Mouse (Mus musculus): ENCODE results near the gene Cpe. TPM values are rescaled to one million over a fixed set of nuclear protein-coding genes. Genes with fewer than 3 reads are reported as not detected.

The Cpe gene
- polyA plus RNA-seq, 1 experiment from 2014 or later: 260 TPM

DNA sequence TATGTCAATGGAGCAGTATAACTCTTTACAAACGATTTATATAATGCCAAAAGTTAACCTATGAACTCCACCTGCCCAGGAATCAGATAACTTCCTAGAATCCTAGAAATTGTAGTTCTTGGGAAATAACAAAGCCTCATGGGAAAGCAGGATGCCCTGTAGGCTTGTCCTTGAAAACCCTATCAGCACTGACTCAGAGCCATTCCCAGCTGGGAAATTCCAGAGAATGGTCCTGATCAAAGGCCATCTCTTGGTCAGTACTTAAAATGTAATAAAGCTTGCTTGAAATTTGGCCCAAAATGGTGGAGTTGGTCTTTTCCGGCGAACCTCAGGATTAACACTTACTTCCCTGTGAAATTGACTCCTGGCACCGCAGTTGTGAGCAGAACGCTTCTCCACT, 53.2 kb downstream of the Cpe start:
- 0 out of 2 replicates have a peak, but pooled peaks cover 2% of the 10 kb centered on the region for H3K4me1 ChIP-seq (replicated peaks; ENCODE audit: control insufficient read depth, insufficient read depth, low read length)
- no peak overlapping the region for H3K9ac ChIP-seq (ENCODE audit: low read length)
- DNase-seq (ENCODE audit: low spot score): no peak
- H3K27ac ChIP-seq (ENCODE audit: low read depth, low read length): no peak overlapping the region
- no peaks in the 10 kb centered on the region for H3K9me3 ChIP-seq (ENCODE audit: control insufficient read depth, low read length)
- 93% methylated on average over 5 of the region's 5 CpGs for WGBS
- H3K27me3 ChIP-seq (ENCODE audit: control insufficient read depth, insufficient read depth, low read length): no peaks in the 10 kb centered on the region
- H3K36me3 ChIP-seq (ENCODE audit: control insufficient read depth, insufficient read depth, low read length): no peaks in the 10 kb centered on the region
- no peak overlapping the region for H3K4me3 ChIP-seq (ENCODE audit: low read depth, low read length)
- ATAC-seq (replicated peaks; ENCODE audit: low FRiP score): no peak
- no peak overlapping the region for H3K4me2 ChIP-seq (ENCODE audit: low read depth, low read length, severe bottlenecking)

DNA sequence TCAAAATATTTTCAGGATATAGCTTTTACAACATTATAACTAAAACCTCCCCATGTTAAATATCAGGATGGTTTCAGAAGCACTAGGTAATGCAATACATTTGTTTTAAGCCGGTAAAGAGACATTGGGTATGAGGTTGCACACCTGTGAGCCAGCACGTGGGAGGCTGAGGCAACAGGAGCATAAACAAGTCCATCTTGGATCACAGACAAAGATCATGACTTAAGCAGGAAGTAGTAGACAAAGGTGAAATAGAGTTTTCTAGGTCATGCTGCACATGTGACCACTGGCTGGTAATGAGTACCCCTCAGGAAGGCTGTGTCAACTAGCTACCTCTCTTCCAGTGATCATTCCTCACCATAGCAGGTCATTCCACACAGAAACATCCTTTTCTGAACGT, 58.0 kb downstream of the Cpe start:
- Histone ChIP-seq H3K27me3 (ENCODE audit: control insufficient read depth, insufficient read depth, low read length) (no peaks in the 10 kb centered on the region), H3K36me3 (ENCODE audit: control insufficient read depth, insufficient read depth, low read length) (no peaks in the 10 kb centered on the region), H3K4me1 (replicated peaks; ENCODE audit: control insufficient read depth, insufficient read depth, low read length) (no peaks in the 10 kb centered on the region), H3K4me2 (ENCODE audit: low read depth, low read length, severe bottlenecking) (no peak overlapping the region), H3K9me3 (ENCODE audit: control insufficient read depth, low read length) (no peaks in the 10 kb centered on the region), H3K4me3 (ENCODE audit: low read depth, low read length) (no peak overlapping the region), H3K9ac (ENCODE audit: low read length) (no peak overlapping the region), H3K27ac (ENCODE audit: low read depth, low read length) (no peak overlapping the region)
- DNase-seq (ENCODE audit: low spot score): no peak
- WGBS: 86% methylated on average over 3 of the region's 3 CpGs
- no peak for ATAC-seq (replicated peaks; ENCODE audit: low FRiP score)

DNA sequence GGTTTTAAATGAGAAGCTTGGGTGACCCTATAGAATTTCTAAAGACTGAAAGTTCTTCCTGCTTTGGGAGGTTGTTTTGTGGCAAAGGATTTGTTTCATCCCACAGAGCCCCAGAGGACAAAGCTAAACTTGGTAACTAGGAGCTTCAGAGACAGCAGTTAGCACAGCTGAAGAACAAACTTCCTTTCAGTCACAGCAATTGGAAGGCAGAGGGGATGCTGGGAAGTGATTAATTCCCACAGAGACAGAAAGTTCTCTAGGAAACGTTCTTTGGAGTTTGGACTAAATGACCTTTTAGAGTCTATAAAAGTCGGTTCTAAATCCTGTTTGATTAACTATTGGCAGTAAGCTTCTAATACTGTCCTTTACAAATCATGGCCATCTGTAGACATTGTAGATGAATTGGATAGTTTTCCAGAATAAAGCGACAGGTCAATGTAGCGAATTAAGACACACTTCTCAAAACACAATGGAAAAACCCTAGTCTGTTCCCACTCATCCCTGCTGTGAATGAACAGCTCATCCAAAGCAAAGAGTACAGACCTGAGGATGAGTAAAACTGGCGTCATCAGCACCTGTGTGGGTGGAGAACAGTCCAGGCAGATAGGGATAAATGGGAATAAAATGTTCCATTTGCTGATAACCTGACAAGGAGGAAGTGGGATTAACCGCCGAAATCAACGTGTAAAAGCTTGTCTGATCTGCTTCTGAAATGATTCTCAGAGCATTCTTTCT, 58.6 kb downstream of the Cpe start:
- H3K4me3 ChIP-seq (ENCODE audit: low read depth, low read length): no peak overlapping the region
- no peak overlapping the region for H3K27ac ChIP-seq (ENCODE audit: low read depth, low read length)
- no peaks in the 10 kb centered on the region for H3K4me1 ChIP-seq (replicated peaks; ENCODE audit: control insufficient read depth, insufficient read depth, low read length)
- no peak overlapping the region for H3K9ac ChIP-seq (ENCODE audit: low read length)
- 71% methylated on average over 8 of the region's 8 CpGs for WGBS
- no peaks in the 10 kb centered on the region for H3K36me3 ChIP-seq (ENCODE audit: control insufficient read depth, insufficient read depth, low read length)
- H3K9me3 ChIP-seq (ENCODE audit: control insufficient read depth, low read length): no peaks in the 10 kb centered on the region
- no peaks in the 10 kb centered on the region for H3K27me3 ChIP-seq (ENCODE audit: control insufficient read depth, insufficient read depth, low read length)
- no peak for DNase-seq (ENCODE audit: low spot score)
- no peak overlapping the region for H3K4me2 ChIP-seq (ENCODE audit: low read depth, low read length, severe bottlenecking)
- no peak for ATAC-seq (replicated peaks; ENCODE audit: low FRiP score)

DNA sequence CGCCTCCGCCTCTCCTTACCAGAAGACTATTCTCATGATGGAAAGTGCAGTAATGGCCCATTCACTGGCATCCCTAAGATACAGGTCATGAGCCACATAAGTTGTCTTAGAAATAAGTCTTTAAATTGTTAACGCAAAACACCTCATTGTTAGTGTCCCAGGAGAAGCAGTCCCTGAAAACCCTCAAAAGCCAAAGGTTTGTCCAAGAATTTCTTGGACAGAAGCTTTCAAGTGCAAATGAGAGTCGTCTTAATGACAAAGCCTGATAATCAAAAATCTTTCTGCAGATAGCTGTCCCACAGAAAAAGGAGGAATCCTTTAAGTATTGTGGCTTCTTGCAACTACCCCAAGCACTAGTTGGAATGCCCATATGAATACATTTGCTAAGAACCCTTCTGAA, 60.7 kb downstream of the Cpe start:
- WGBS: 87% methylated on average over 4 of the region's 4 CpGs
- Histone ChIP-seq H3K9me3 (ENCODE audit: control insufficient read depth, low read length) (no peaks in the 10 kb centered on the region; the same call in 1 of the 2 replicates), H3K4me3 (ENCODE audit: low read depth, low read length) (no peak overlapping the region), H3K4me2 (ENCODE audit: low read depth, low read length, severe bottlenecking) (no peak overlapping the region), H3K36me3 (ENCODE audit: control insufficient read depth, insufficient read depth, low read length) (no peaks in the 10 kb centered on the region), H3K4me1 (replicated peaks; ENCODE audit: control insufficient read depth, insufficient read depth, low read length) (no peaks in the 10 kb centered on the region), H3K9ac (ENCODE audit: low read length) (no peak overlapping the region), H3K27ac (ENCODE audit: low read depth, low read length) (no peak overlapping the region), H3K27me3 (ENCODE audit: control insufficient read depth, insufficient read depth, low read length) (no peaks in the 10 kb centered on the region)
- DNase-seq (ENCODE audit: low spot score) (no peak), ATAC-seq (replicated peaks; ENCODE audit: low FRiP score) (no peak)

DNA sequence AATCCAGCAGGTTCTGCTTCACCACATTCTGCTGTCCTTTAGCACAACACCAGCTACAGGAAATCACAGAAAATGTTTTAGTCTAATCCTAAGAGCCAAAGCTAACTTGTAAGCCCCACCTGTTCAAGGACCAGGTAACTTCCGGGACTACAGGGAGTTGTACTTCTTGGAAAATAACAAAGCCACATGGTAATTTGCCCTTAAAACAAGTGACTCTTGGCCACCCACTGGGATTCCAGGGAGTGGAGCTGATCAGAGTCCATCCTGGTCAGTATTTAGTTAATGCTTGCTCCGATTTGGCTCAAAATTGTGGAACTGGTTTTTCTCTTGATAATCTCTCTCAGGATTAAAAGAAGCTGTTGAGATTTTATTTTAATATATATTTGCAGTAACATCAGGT, 61.1 kb downstream of the Cpe start:
- H3K4me1 ChIP-seq (replicated peaks; ENCODE audit: control insufficient read depth, insufficient read depth, low read length): no peaks in the 10 kb centered on the region
- H3K27me3 ChIP-seq (ENCODE audit: control insufficient read depth, insufficient read depth, low read length): no peaks in the 10 kb centered on the region
- DNase-seq (ENCODE audit: low spot score) (no peak), ATAC-seq (replicated peaks; ENCODE audit: low FRiP score) (no peak)
- no peak overlapping the region for H3K9ac ChIP-seq (ENCODE audit: low read length)
- H3K27ac ChIP-seq (ENCODE audit: low read depth, low read length): no peak overlapping the region
- H3K36me3 ChIP-seq (ENCODE audit: control insufficient read depth, insufficient read depth, low read length): no peaks in the 10 kb centered on the region
- no peak overlapping the region for H3K4me2 ChIP-seq (ENCODE audit: low read depth, low read length, severe bottlenecking)
- WGBS: 59% methylated on average over 2 of the region's 2 CpGs
- H3K9me3 ChIP-seq (ENCODE audit: control insufficient read depth, low read length): no peaks in the 10 kb centered on the region; the same call in 1 of the 2 replicates
- H3K4me3 ChIP-seq (ENCODE audit: low read depth, low read length): no peak overlapping the region

DNA sequence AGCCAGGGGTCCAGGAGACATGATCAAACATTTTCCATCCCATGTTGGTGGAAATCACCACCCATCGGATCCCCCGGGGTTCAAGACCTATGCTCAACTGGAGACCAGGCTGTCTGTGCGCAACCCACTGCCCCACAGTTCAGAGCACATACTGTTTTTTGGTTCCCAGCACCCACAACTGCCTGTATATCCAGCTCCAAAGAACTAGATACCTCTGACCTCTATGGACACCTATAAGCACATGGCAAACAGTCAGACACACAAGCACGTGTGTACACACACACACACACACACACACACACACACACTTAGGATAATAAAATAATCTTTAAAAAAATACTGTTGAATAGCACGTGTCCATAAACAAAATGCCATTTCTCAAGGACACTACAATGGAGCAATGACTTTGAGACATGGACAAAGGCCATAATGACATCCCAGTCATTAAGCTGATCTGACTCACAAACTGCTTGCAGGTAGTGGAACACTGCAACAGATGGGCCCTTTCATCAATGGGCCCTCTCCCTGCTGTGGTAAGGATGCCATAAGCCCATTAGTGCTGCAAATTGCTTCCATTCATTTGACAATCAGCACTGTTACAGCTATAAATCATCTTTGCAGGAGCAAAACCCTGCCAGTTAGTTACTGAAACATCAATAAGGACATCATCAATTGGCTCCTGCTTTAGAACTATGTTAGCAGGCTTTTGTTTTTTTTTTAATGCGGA, 63.7 kb downstream of the Cpe start:
- Histone ChIP-seq H3K4me1 (replicated peaks; ENCODE audit: control insufficient read depth, insufficient read depth, low read length) (no peaks in the 10 kb centered on the region), H3K9ac (ENCODE audit: low read length) (no peak overlapping the region), H3K4me2 (ENCODE audit: low read depth, low read length, severe bottlenecking) (no peak overlapping the region), H3K9me3 (ENCODE audit: control insufficient read depth, low read length) (no peaks in the 10 kb centered on the region; the same call in 1 of the 2 replicates), H3K27me3 (ENCODE audit: control insufficient read depth, insufficient read depth, low read length) (no peaks in the 10 kb centered on the region), H3K4me3 (ENCODE audit: low read depth, low read length) (no peak overlapping the region), H3K36me3 (ENCODE audit: control insufficient read depth, insufficient read depth, low read length) (no peaks in the 10 kb centered on the region), H3K27ac (ENCODE audit: low read depth, low read length) (no peak overlapping the region)
- ATAC-seq (replicated peaks; ENCODE audit: low FRiP score): peak; percentile 67
- DNase-seq (ENCODE audit: low spot score): no peak
- WGBS: 77% methylated on average over 6 of the region's 6 CpGs

DNA sequence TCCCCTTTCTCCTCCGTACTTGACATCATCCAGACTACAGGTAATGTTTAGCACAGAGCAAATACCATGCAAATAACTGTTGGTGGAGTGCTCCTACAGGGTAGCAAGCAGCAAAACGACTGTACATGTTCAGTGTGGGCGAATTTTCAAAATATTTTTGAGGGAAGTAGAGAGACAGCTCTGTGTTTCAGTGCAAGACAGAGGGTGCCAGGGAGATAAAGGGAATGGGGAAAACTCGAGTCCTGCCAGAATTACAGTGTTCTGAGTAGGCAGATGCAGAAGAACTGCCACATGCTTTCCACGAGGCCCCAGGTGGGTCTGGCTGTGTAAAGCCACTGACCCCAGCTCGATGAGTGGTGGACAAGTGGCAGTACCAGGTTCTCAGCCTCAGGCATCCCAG, 64.8 kb downstream of the Cpe start:
- H3K36me3 ChIP-seq (ENCODE audit: control insufficient read depth, insufficient read depth, low read length): no peaks in the 10 kb centered on the region

DNA sequence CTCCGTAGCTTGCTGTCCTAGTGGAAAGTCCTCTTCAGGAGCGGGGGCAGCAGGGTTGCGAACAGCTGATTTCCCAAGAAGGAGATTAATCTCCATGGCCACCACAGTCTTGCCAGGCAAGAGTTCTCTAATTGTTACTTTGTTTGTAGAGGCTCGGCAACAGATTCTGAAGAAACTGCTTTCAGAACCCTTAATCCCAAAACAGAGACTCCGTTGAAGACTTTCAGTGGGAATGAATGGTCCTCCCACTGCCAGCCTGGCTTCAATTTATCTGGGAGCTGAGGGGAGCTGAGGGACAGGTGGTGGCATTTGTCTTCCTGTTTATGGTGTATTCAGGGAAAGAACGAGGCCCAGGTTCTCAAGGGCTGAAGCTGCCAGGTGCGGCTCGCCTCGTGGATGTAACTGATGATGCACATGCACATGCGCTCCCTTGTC, 68.2 kb downstream of the Cpe start:
- H3K4me2 ChIP-seq (ENCODE audit: low read depth, low read length, severe bottlenecking): no peak overlapping the region
- H3K27ac ChIP-seq (ENCODE audit: low read depth, low read length): no peak overlapping the region
- no peak for DNase-seq (ENCODE audit: low spot score)
- no peak overlapping the region for H3K4me3 ChIP-seq (ENCODE audit: low read depth, low read length)
- no peaks in the 10 kb centered on the region for H3K27me3 ChIP-seq (ENCODE audit: control insufficient read depth, insufficient read depth, low read length)
- ATAC-seq (replicated peaks; ENCODE audit: low FRiP score): peak; percentile 13; the same call in 1 of the 2 replicates
- H3K9me3 ChIP-seq (ENCODE audit: control insufficient read depth, low read length): no peaks in the 10 kb centered on the region; the same call in 1 of the 2 replicates
- H3K36me3 ChIP-seq (ENCODE audit: control insufficient read depth, insufficient read depth, low read length): no peaks in the 10 kb centered on the region
- no peak overlapping the region for H3K9ac ChIP-seq (ENCODE audit: low read length)
- H3K4me1 ChIP-seq (replicated peaks; ENCODE audit: control insufficient read depth, insufficient read depth, low read length): no peaks in the 10 kb centered on the region
- 27% methylated on average over 10 of the region's 10 CpGs for WGBS

More for the DNA sequence above, 64.8 kb downstream of the Cpe start:
- DNase-seq (ENCODE audit: low spot score) (no peak), ATAC-seq (replicated peaks; ENCODE audit: low FRiP score) (no peak)
- no peaks in the 10 kb centered on the region; the same call in 1 of the 2 replicates for H3K9me3 ChIP-seq (ENCODE audit: control insufficient read depth, low read length)
- H3K27ac ChIP-seq (ENCODE audit: low read depth, low read length): no peak overlapping the region
- H3K4me3 ChIP-seq (ENCODE audit: low read depth, low read length): no peak overlapping the region
- no peak overlapping the region for H3K9ac ChIP-seq (ENCODE audit: low read length)
- 87% methylated on average over 6 of the region's 6 CpGs for WGBS
- no peaks in the 10 kb centered on the region for H3K27me3 ChIP-seq (ENCODE audit: control insufficient read depth, insufficient read depth, low read length)
- H3K4me1 ChIP-seq (replicated peaks; ENCODE audit: control insufficient read depth, insufficient read depth, low read length): no peaks in the 10 kb centered on the region
- H3K4me2 ChIP-seq (ENCODE audit: low read depth, low read length, severe bottlenecking): no peak overlapping the region

All from forebrain, embryonic 11.5 days (tissue).